Mouse (Mus musculus): ENCODE measurements around the gene Cacul1. TPM values are rescaled to one million over a fixed set of nuclear protein-coding genes. Genes with fewer than 3 reads are reported as not detected.

Gene Cacul1
- polyA plus RNA-seq, 1 experiment = 8.8 TPM

GRCm38 (mm10) chr19:60589646-60590045, 8.8 kb upstream of the Cacul1 start:
- Histone ChIP-seq H3K4me3 (no peak overlapping the region), H3ac (ENCODE audit: control insufficient read depth, insufficient read length) (no peak overlapping the region), H3K27me3 (ENCODE audit: control insufficient read depth, insufficient read depth, insufficient read length) (no peaks in the 10 kb centered on the region), H3K36me3 (ENCODE audit: control insufficient read depth, insufficient read depth) (no peaks in the 10 kb centered on the region), H3K4me2 (ENCODE audit: low read depth) (no peak overlapping the region), H3K79me2 (ENCODE audit: control insufficient read depth, insufficient read depth) (no peaks in the 10 kb centered on the region)
- TF ChIP-seq CEBPB (IDR thresholded peaks at IDR 0.05; ENCODE audit: insufficient read depth, poor library complexity, severe bottlenecking) (no peak), MYOD1 (IDR thresholded peaks at IDR 0.05; ENCODE audit: control insufficient read depth in 1 of 3, insufficient read length in 2 of 3, low read depth in 2 of 3) (no peak), TCF12 (IDR thresholded peaks at IDR 0.05; ENCODE audit: insufficient read depth, poor library complexity, severe bottlenecking) (no peak), SRF (IDR thresholded peaks at IDR 0.05; ENCODE audit: control insufficient read depth, insufficient read length, low read depth) (no peak), TCF3 (IDR thresholded peaks at IDR 0.05; ENCODE audit: insufficient read length, low read depth) (no peak), USF1 (IDR thresholded peaks at IDR 0.05; ENCODE audit: low read depth) (no peak), MAX (IDR thresholded peaks at IDR 0.05; ENCODE audit: low read depth) (no peak), POLR2AphosphoS2 (IDR thresholded peaks at IDR 0.05; ENCODE audit: insufficient read length, low read depth) (no peak), E2F4 (IDR thresholded peaks at IDR 0.05; ENCODE audit: insufficient read depth) (no peak)

- Histone ChIP-seq H3K4me3 (no peak overlapping the region), H3K79me2 (ENCODE audit: control insufficient read depth, insufficient read depth) (no peaks in the 10 kb centered on the region), H3K4me2 (ENCODE audit: low read depth) (no peak overlapping the region), H3K36me3 (ENCODE audit: control insufficient read depth, insufficient read depth) (no peaks in the 10 kb centered on the region), H3ac (ENCODE audit: control insufficient read depth, insufficient read length) (no peak overlapping the region), H3K27me3 (ENCODE audit: control insufficient read depth, insufficient read depth, insufficient read length) (no peaks in the 10 kb centered on the region)
- no peak for TF ChIP-seq CEBPB (IDR thresholded peaks at IDR 0.05; ENCODE audit: insufficient read depth, poor library complexity, severe bottlenecking)
These were observed 5.8 kb upstream of the Cacul1 start for GRCm38 (mm10) chr19:60586652-60587051.

- H3K27me3 ChIP-seq (ENCODE audit: control insufficient read depth, insufficient read depth, insufficient read length) = no peaks in the 10 kb centered on the region
- H3K36me3 ChIP-seq (ENCODE audit: control insufficient read depth, insufficient read depth) = no peaks in the 10 kb centered on the region
- H3ac ChIP-seq (ENCODE audit: control insufficient read depth, insufficient read length) = no peak overlapping the region
- TF ChIP-seq CEBPB (IDR thresholded peaks at IDR 0.05; ENCODE audit: insufficient read depth, poor library complexity, severe bottlenecking) (no peak), TCF12 (IDR thresholded peaks at IDR 0.05; ENCODE audit: insufficient read depth, poor library complexity, severe bottlenecking) (no peak), MYOD1 (IDR thresholded peaks at IDR 0.05; ENCODE audit: control insufficient read depth in 1 of 3, insufficient read length in 2 of 3, low read depth in 2 of 3) (no peak), TCF3 (IDR thresholded peaks at IDR 0.05; ENCODE audit: insufficient read length, low read depth) (no peak), REST (IDR thresholded peaks at IDR 0.05; ENCODE audit: insufficient read depth, insufficient read length) (no peak), SRF (IDR thresholded peaks at IDR 0.05; ENCODE audit: control insufficient read depth, insufficient read length, low read depth) (no peak), POLR2AphosphoS2 (IDR thresholded peaks at IDR 0.05; ENCODE audit: insufficient read length, low read depth) (no peak), POLR2A (IDR thresholded peaks at IDR 0.05; ENCODE audit: insufficient read length, low read depth) (no peak), MAX (IDR thresholded peaks at IDR 0.05; ENCODE audit: low read depth) (no peak), USF1 (IDR thresholded peaks at IDR 0.05; ENCODE audit: low read depth) (no peak), MYOG (IDR thresholded peaks at IDR 0.05; ENCODE audit: control insufficient read depth in 1 of 3, insufficient read depth in 1 of 3, insufficient read length in 2 of 3, low read depth in 2 of 3) (no peak)
- no peak overlapping the region for H3K4me3 ChIP-seq
- peaks cover 19% of the 10 kb centered on the region for H3K79me2 ChIP-seq (ENCODE audit: control insufficient read depth, insufficient read depth)
- no peak overlapping the region for H3K4me2 ChIP-seq (ENCODE audit: low read depth)
These were observed 2.4 kb upstream of the Cacul1 start for GRCm38 (mm10) chr19:60583201-60583600.

GRCm38 (mm10) chr19:60581377-60582290, 809 bp upstream of the Cacul1 start:
- no peaks in the 10 kb centered on the region for H3K27me3 ChIP-seq (ENCODE audit: control insufficient read depth, insufficient read depth, insufficient read length)
- H3K4me3 ChIP-seq = peak overlapping the region; percentile 88
- H3ac ChIP-seq (ENCODE audit: control insufficient read depth, insufficient read length) = no peak overlapping the region
- TF ChIP-seq POLR2AphosphoS2 (IDR thresholded peaks at IDR 0.05; ENCODE audit: insufficient read length, low read depth) = no peak
- no peak for TF ChIP-seq MAX (IDR thresholded peaks at IDR 0.05; ENCODE audit: low read depth)
- TF ChIP-seq TCF3 (IDR thresholded peaks at IDR 0.05; ENCODE audit: insufficient read length, low read depth) = no peak
- TF ChIP-seq SRF (IDR thresholded peaks at IDR 0.05; ENCODE audit: control insufficient read depth, insufficient read length, low read depth) = no peak
- TF ChIP-seq USF1 (IDR thresholded peaks at IDR 0.05; ENCODE audit: low read depth) = no peak
- TF ChIP-seq CEBPB (IDR thresholded peaks at IDR 0.05; ENCODE audit: insufficient read depth, poor library complexity, severe bottlenecking) = no peak
- no peak for TF ChIP-seq E2F4 (IDR thresholded peaks at IDR 0.05; ENCODE audit: insufficient read depth)
- no peak for TF ChIP-seq POLR2A (IDR thresholded peaks at IDR 0.05; ENCODE audit: insufficient read length, low read depth)
- TF ChIP-seq REST (IDR thresholded peaks at IDR 0.05; ENCODE audit: insufficient read depth, insufficient read length) = no peak
- no peak for TF ChIP-seq MYOD1 (IDR thresholded peaks at IDR 0.05; ENCODE audit: control insufficient read depth in 1 of 3, insufficient read length in 2 of 3, low read depth in 2 of 3)
- TF ChIP-seq TCF12 (IDR thresholded peaks at IDR 0.05; ENCODE audit: insufficient read depth, poor library complexity, severe bottlenecking) = no peak
- TF ChIP-seq MYOG (IDR thresholded peaks at IDR 0.05; ENCODE audit: control insufficient read depth in 1 of 3, insufficient read depth in 1 of 3, insufficient read length in 2 of 3, low read depth in 2 of 3) = no peak
- H3K36me3 ChIP-seq (ENCODE audit: control insufficient read depth, insufficient read depth) = no peaks in the 10 kb centered on the region
- H3K79me2 ChIP-seq (ENCODE audit: control insufficient read depth, insufficient read depth) = peaks cover 35% of the 10 kb centered on the region
- peak overlapping the region; percentile 76 for H3K4me2 ChIP-seq (ENCODE audit: low read depth)
